Comparison of ENCODE assay signal across 9 mouse cellular contexts in the genomic region with DNA sequence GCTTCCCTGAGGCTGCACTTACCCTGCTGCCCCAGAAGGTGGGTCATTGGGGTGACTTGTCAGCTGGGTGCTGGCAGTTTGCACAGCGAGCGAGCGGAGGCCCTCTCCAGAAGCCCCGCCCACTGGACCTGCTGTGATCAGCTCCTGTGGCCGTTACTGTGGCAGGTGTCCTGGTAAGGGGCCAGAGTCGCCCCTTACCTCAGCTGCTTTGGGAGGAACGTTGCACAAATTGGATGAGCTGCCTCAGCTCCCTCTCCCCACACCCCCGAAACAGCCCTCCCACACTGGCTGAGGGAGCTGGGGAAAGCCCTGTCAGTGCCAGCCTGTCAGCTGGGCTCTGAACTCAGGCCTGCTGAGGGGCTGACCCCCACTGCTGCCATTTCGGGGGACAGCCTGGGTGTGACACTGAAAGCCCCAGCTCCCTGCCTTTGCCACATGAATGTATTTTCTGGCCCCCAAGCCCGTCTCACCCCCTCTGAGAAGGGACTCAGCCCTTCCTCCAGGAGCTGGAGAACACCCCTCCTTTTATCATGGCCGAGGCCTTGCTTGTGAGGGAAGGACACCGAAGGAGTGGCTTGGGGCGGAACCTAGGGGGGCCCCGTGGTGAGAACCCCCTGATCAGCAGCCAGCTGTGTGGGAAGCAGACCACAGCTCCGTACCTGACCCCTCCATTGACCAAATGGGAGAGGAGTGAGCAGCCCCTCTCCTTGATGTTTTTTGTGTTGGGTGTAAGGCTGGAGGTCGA. TPM values are rescaled to one million over a fixed set of nuclear protein-coding genes. Genes with fewer than 3 reads are reported as not detected.
DNase-seq lines count a peak whose midpoint lies in the region; ATAC-seq lines count a peak whose summit lies in the region.
"Had no signal": no experiment of that assay in that cellular context is flagged by ENCODE, and none has a peak within 500 bp of the region (broad histone marks: within the 10 kb centered on the region; RNA-seq: fewer than 3 reads in every experiment).

No protein-coding gene starts in this region.

- no peak overlapping the region for H3K4me2 ChIP-seq in heart, embryonic 13.5 days
- no peak overlapping the region for H3K4me2 ChIP-seq in midbrain, embryonic 11.5 days

- H3K27me3 ChIP-seq in heart, embryonic 13.5 days (replicated peaks): no peaks in the 10 kb centered on the region
- H3K27me3 ChIP-seq in midbrain, embryonic 11.5 days (ENCODE audit: control insufficient read depth, insufficient read depth, low read length): no peaks in the 10 kb centered on the region

- no peak for ATAC-seq in heart, embryonic 13.5 days (ENCODE audit: extremely low read depth, insufficient number of reproducible peaks, low FRiP score, low TSS enrichment)
- ATAC-seq in midbrain, embryonic 11.5 days (ENCODE audit: low FRiP score): no peak
- no peak for ATAC-seq in activated CD4-positive, CD25-positive, alpha-beta regulatory T cell, adult 4 months

- 52% methylated on average over 16 of the region's 16 CpGs for WGBS in heart, embryonic 13.5 days
- WGBS in midbrain, embryonic 11.5 days: 43% methylated on average over 16 of the region's 16 CpGs

- H3K4me1 ChIP-seq in heart, embryonic 13.5 days: peaks cover 42% of the 10 kb centered on the region
- H3K4me1 ChIP-seq in midbrain, embryonic 11.5 days (ENCODE audit: control insufficient read depth, insufficient read depth, low read length): peaks cover 22% of the 10 kb centered on the region

- peaks cover 91% of the 10 kb centered on the region for H3K36me3 ChIP-seq in heart, embryonic 13.5 days
- peaks cover 63% of the 10 kb centered on the region for H3K36me3 ChIP-seq in midbrain, embryonic 11.5 days (ENCODE audit: control insufficient read depth, insufficient read depth, low read length)

- DNase-seq in embryo, embryonic 10 days (ENCODE audit: low spot score): peak; percentile 50
- DNase-seq in embryo, embryonic 9.5 days (ENCODE audit: extremely low spot score): no peak
- peak; percentile 45 for DNase-seq in thymus, postnatal 14 days
- no peak for DNase-seq in thymus, adult 18-20 months
- DNase-seq in kidney, postnatal 4 days: peak; percentile 66 to 77
- DNase-seq in midbrain, embryonic 11.5 days (ENCODE audit: low spot score, missing footprints): peak; percentile 90

- peak overlapping the region; percentile 53 for H3K27ac ChIP-seq in heart, embryonic 13.5 days (replicated peaks)
- peak overlapping the region; percentile 28; the same call in 1 of the 2 replicates for H3K27ac ChIP-seq in midbrain, embryonic 11.5 days (ENCODE audit: low read depth, low read length)

- peak overlapping the region; percentile 30 for H3K9ac ChIP-seq in heart, embryonic 13.5 days
- H3K9ac ChIP-seq in midbrain, embryonic 11.5 days (ENCODE audit: low read length): peak overlapping the region; percentile 18; the same call in 1 of the 2 replicates

- H3K4me3 ChIP-seq in heart, embryonic 13.5 days: no peak overlapping the region
- no peak overlapping the region for H3K4me3 ChIP-seq in midbrain, embryonic 11.5 days (ENCODE audit: low read depth, low read length)

- no peaks in the 10 kb centered on the region for H3K9me3 ChIP-seq in heart, embryonic 13.5 days
- H3K9me3 ChIP-seq in midbrain, embryonic 11.5 days (ENCODE audit: control insufficient read depth, low read length): no peaks in the 10 kb centered on the region

RNA-seq across cellular contexts. Expression of a gene that starts 6.7 kb away (rescaled TPM):
- not detected in 2 replicates for polyA plus RNA-seq in heart, embryonic 13.5 days (2015; fragmentation: Nextera tagmentation; extraction: Ambion mirVana)
- polyA plus RNA-seq in midbrain, embryonic 11.5 days (2014; fragmentation: Nextera tagmentation; extraction: Ambion mirVana): 0.72 and 1.4 TPM in 2 replicates
- polyA plus RNA-seq in activated CD4-positive, CD25-positive, alpha-beta regulatory T cell, adult 4 months (2017; shearing (Covaris generic)): not detected
- polyA plus RNA-seq: frontal cortex, adult 2 months had no signal

RNA-seq across cellular contexts. Expression of a gene that starts 6.9 kb away (rescaled TPM):
- polyA plus RNA-seq in heart, embryonic 13.5 days (2015; fragmentation: Nextera tagmentation; extraction: Ambion mirVana): 299 and 300 TPM in 2 replicates
- polyA plus RNA-seq in midbrain, embryonic 11.5 days (2014; fragmentation: Nextera tagmentation; extraction: Ambion mirVana): 432 and 501 TPM in 2 replicates
- 10 to 100 TPM; 73.0 to 82.7 TPM for polyA plus RNA-seq in activated CD4-positive, CD25-positive, alpha-beta regulatory T cell, adult 4 months (2017; shearing (Covaris generic))

RNA-seq across cellular contexts. Expression of a gene that starts 8.0 kb away (rescaled TPM):
- polyA plus RNA-seq in heart, embryonic 13.5 days (2015; fragmentation: Nextera tagmentation; extraction: Ambion mirVana): 8.4 and 8.8 TPM in 2 replicates
- 10.5 and 10.6 TPM in 2 replicates for polyA plus RNA-seq in midbrain, embryonic 11.5 days (2014; fragmentation: Nextera tagmentation; extraction: Ambion mirVana)
- polyA plus RNA-seq in activated CD4-positive, CD25-positive, alpha-beta regulatory T cell, adult 4 months (2017; shearing (Covaris generic)): 10 to 100 TPM; 18.5 to 22.6 TPM

RNA-seq across cellular contexts. Expression of a gene that starts 24.0 kb away (rescaled TPM):
- polyA plus RNA-seq in heart, embryonic 13.5 days (2015; fragmentation: Nextera tagmentation; extraction: Ambion mirVana): 43.6 and 43.9 TPM in 2 replicates
- 54.8 and 57.4 TPM in 2 replicates for polyA plus RNA-seq in midbrain, embryonic 11.5 days (2014; fragmentation: Nextera tagmentation; extraction: Ambion mirVana)
- 10 to 100 TPM; 60.7 to 66.2 TPM for polyA plus RNA-seq in activated CD4-positive, CD25-positive, alpha-beta regulatory T cell, adult 4 months (2017; shearing (Covaris generic))

RNA-seq across cellular contexts. Expression of a gene that starts 27.0 kb away (rescaled TPM):
- polyA plus RNA-seq in heart, embryonic 13.5 days (2015; fragmentation: Nextera tagmentation; extraction: Ambion mirVana): 0.27 and 0.35 TPM in 2 replicates
- 30.6 and 31.1 TPM in 2 replicates for polyA plus RNA-seq in midbrain, embryonic 11.5 days (2014; fragmentation: Nextera tagmentation; extraction: Ambion mirVana)
- not detected for polyA plus RNA-seq in activated CD4-positive, CD25-positive, alpha-beta regulatory T cell, adult 4 months (2017; shearing (Covaris generic))

Comparison
In these comparisons a context has a peak if more than half of its experiments do, and no peak if none do; other contexts are left out.
1. DNase-seq: peak in embryo, embryonic 10 days (single experiment), thymus, postnatal 14 days (single experiment), kidney, postnatal 4 days (2 of 2) and midbrain, embryonic 11.5 days (single experiment); none in embryo, embryonic 9.5 days (single experiment) and thymus, adult 18-20 months (0 of 2).